Mouse (Mus musculus): ENCODE data around the gene Fam193a. TPM values are rescaled to one million over a fixed set of nuclear protein-coding genes. Genes with fewer than 3 reads are reported as not detected.

Fam193a gene
- total and polyA plus RNA-seq, 3 experiments, result 17.4 to 74.9 (median 24.3) TPM

DNA sequence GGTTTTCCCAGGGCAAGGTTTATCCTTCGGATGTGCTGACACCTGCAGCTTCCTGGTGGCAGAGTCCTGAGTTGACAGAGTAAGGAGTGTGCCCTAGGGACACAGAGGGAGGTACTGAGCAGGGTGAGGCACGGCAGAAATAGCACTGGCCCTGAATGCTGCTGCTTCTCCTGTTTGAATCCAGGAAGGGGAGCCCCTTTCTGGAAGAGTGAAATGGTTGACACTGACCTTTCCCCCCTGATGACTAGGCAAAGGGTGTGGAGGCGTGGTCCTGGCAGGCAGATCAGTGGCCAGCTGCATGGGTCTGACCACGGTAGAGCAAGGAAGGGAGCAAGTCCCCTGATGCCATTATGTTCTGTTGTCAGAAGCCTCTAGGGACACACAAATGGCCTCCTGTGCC is 161.0 kb downstream of the Fam193a start:
- no peaks in the 10 kb centered on the region for H3K9me3 ChIP-seq (replicated peaks)
- no peak overlapping the region for H3K4me3 ChIP-seq (ENCODE audit: low read depth, low read length)
- H3K4me1 ChIP-seq (ENCODE audit: insufficient read depth, low read depth, low read length), result peaks cover 23% of the 10 kb centered on the region
- ATAC-seq (ENCODE audit: extremely low read depth, insufficient number of reproducible peaks, low FRiP score, poor library complexity, severe bottlenecking) (no peak), DNase-seq (ENCODE audit: low spot score) (no peak)
- H3K36me3 ChIP-seq (replicated peaks), result no peaks in the 10 kb centered on the region
- TF ChIP-seq GATA1 (IDR thresholded peaks at IDR 0.05; ENCODE audit: borderline replicate concordance, low read length), result no peak
- no peak for TF ChIP-seq GATA2 (IDR thresholded peaks at IDR 0.05; ENCODE audit: borderline replicate concordance, low read depth, low read length)
- no peak for TF ChIP-seq TAL1 (conservative IDR thresholded peaks at IDR 0.05; ENCODE audit: low read depth, low read length)
- TF ChIP-seq POLR2AphosphoS5 (IDR thresholded peaks at IDR 0.05; ENCODE audit: insufficient replicate concordance, low read depth, low read length), result no peak
- no peak for TF ChIP-seq CTCF (IDR thresholded peaks at IDR 0.05; ENCODE audit: low read depth, low read length)
- peaks cover 29% of the 10 kb centered on the region for H3K27me3 ChIP-seq (ENCODE audit: insufficient read depth, low read length)

DNA sequence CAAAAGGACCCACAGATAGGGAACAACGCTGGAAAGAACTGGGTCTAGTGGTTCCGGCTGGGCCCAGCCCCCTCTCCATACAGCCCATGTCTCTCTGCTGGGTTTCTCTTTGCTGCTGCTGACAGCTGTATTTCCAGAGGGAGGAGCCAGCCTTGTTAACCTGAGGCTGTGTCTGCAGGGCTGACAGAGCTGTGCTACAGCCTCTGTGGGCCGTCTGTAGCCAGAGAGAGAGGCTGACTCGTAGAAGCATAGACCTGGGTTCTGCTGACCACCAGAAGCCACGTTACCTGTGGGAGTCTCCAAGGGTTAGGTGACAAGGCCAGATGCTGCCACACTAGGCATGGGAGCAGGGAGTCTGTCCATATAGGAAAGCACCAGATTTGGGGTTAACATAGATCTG is 163.3 kb downstream of the Fam193a start:
- ATAC-seq (ENCODE audit: extremely low read depth, insufficient number of reproducible peaks, low FRiP score, poor library complexity, severe bottlenecking), result no peak
- H3K9me3 ChIP-seq (replicated peaks), result no peaks in the 10 kb centered on the region
- H3K4me3 ChIP-seq (ENCODE audit: low read depth, low read length), result no peak overlapping the region
- H3K36me3 ChIP-seq (replicated peaks), result no peaks in the 10 kb centered on the region
- peaks cover 10% of the 10 kb centered on the region for H3K4me1 ChIP-seq (ENCODE audit: insufficient read depth, low read depth, low read length)
- no peak for DNase-seq (ENCODE audit: low spot score)
- TF ChIP-seq CTCF (IDR thresholded peaks at IDR 0.05; ENCODE audit: low read depth, low read length) (no peak), TAL1 (conservative IDR thresholded peaks at IDR 0.05; ENCODE audit: low read depth, low read length) (no peak), GATA2 (IDR thresholded peaks at IDR 0.05; ENCODE audit: borderline replicate concordance, low read depth, low read length) (no peak), POLR2AphosphoS5 (IDR thresholded peaks at IDR 0.05; ENCODE audit: insufficient replicate concordance, low read depth, low read length) (no peak), GATA1 (IDR thresholded peaks at IDR 0.05; ENCODE audit: borderline replicate concordance, low read length) (no peak)
- H3K27me3 ChIP-seq (ENCODE audit: insufficient read depth, low read length), result peaks cover 39% of the 10 kb centered on the region

DNA sequence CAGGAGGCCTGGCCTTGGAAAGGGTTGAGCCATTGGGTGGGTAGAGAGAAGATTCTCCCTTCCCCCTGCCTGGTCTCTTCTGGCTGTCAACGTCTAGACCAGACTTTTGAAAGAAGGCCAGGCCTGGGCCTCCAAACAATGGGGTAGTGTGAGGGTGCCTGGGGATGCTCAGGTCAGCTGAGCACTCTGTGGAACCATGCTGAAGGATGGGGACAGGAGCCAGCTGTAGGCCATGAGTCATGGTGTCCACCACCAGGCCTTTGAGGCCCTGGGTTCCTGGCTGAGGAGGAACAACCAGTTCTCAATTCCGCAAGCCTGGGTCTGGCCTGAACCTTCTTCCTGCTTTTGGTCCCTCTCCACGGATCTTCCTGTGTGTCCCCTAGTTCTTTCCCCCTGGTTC is 164.1 kb downstream of the Fam193a start:
- H3K27me3 ChIP-seq (ENCODE audit: insufficient read depth, low read length), result peaks cover 44% of the 10 kb centered on the region
- H3K36me3 ChIP-seq (replicated peaks), result no peaks in the 10 kb centered on the region
- no peak for ATAC-seq (ENCODE audit: extremely low read depth, insufficient number of reproducible peaks, low FRiP score, poor library complexity, severe bottlenecking)
- no peak for TF ChIP-seq CTCF (IDR thresholded peaks at IDR 0.05; ENCODE audit: low read depth, low read length)
- no peak for TF ChIP-seq POLR2AphosphoS5 (IDR thresholded peaks at IDR 0.05; ENCODE audit: insufficient replicate concordance, low read depth, low read length)
- TF ChIP-seq GATA1 (IDR thresholded peaks at IDR 0.05; ENCODE audit: borderline replicate concordance, low read length), result no peak
- no peak for TF ChIP-seq TAL1 (conservative IDR thresholded peaks at IDR 0.05; ENCODE audit: low read depth, low read length)
- TF ChIP-seq GATA2 (IDR thresholded peaks at IDR 0.05; ENCODE audit: borderline replicate concordance, low read depth, low read length), result no peak
- no peaks in the 10 kb centered on the region for H3K9me3 ChIP-seq (replicated peaks)
- no peak overlapping the region for H3K4me3 ChIP-seq (ENCODE audit: low read depth, low read length)
- peaks cover 9% of the 10 kb centered on the region; the same call in 1 of the 2 replicates for H3K4me1 ChIP-seq (ENCODE audit: insufficient read depth, low read depth, low read length)
- DNase-seq (ENCODE audit: low spot score), result no peak

DNA sequence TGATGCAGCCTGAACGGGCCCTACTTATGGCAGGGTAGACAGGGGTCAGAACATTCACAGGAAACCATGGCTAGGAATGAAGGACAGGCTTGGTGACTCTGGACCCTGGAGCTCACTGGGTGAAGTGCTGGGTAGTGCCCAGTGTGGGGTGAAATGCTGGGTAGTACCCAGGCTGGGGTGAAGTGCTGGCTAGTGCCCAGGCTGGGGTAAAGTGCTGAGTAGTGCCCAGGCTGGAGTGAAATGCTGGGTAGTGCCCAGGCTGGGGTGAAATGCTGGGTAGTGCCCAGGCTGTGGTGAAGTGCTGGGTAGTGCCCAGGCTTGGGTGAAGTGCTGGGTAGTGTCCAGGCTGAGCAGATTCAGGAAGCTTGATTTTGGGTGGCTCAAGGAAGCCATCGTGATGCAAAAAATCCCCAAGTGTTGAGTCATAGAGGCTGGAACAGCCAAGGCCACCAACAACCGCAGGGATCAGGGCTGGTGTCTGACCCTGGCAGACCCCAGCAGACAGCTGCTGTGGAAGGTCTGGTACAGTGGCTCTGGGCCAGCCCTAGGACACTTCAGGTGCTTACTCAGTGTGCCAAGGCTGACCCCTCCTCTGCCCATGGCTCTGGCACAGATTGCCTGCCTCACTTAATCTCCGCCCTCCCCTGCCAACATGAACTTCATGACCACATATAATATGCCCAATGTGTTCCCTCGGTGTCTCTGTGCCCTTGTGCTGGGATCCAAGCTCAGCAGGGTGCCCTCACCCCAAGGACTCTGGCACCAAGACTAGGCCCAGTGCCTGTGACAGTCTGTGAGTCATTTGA is 165.2 kb downstream of the Fam193a start:
- DNase-seq (ENCODE audit: low spot score) (no peak), ATAC-seq (ENCODE audit: extremely low read depth, insufficient number of reproducible peaks, low FRiP score, poor library complexity, severe bottlenecking) (no peak)
- no peaks in the 10 kb centered on the region for H3K9me3 ChIP-seq (replicated peaks)
- H3K4me3 ChIP-seq (ENCODE audit: low read depth, low read length), result no peak overlapping the region
- H3K36me3 ChIP-seq (replicated peaks), result no peaks in the 10 kb centered on the region
- peaks cover 9% of the 10 kb centered on the region; the same call in 1 of the 2 replicates for H3K4me1 ChIP-seq (ENCODE audit: insufficient read depth, low read depth, low read length)
- H3K27me3 ChIP-seq (ENCODE audit: insufficient read depth, low read length), result peaks cover 56% of the 10 kb centered on the region
- TF ChIP-seq POLR2AphosphoS5 (IDR thresholded peaks at IDR 0.05; ENCODE audit: insufficient replicate concordance, low read depth, low read length), result no peak
- no peak for TF ChIP-seq CTCF (IDR thresholded peaks at IDR 0.05; ENCODE audit: low read depth, low read length)
- TF ChIP-seq GATA1 (IDR thresholded peaks at IDR 0.05; ENCODE audit: borderline replicate concordance, low read length), result no peak
- no peak for TF ChIP-seq GATA2 (IDR thresholded peaks at IDR 0.05; ENCODE audit: borderline replicate concordance, low read depth, low read length)
- no peak for TF ChIP-seq TAL1 (conservative IDR thresholded peaks at IDR 0.05; ENCODE audit: low read depth, low read length)

DNA sequence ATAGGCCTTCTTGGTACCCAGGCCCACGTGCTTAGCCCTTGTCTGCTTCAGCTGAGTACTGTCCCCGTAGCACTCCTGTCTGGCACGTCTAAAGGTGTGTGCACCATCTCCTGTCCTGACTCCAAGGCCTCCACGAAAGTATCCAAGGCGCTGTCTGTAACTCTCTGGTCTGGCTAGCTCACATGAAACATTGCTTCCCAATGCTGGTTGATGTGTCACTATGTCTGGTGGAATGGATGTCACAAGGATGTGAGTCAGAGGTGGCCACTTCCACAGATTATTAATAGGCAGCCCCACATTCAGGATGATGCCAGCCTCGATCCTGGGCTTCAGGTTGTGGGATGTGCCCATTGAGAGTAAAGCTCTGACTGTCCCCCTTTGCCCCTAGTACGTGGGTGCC is 166.1 kb downstream of the Fam193a start:
- Histone ChIP-seq H3K4me3 (ENCODE audit: low read depth, low read length) (no peak overlapping the region), H3K27me3 (ENCODE audit: insufficient read depth, low read length) (peaks cover 63% of the 10 kb centered on the region), H3K9me3 (replicated peaks) (no peaks in the 10 kb centered on the region), H3K4me1 (ENCODE audit: insufficient read depth, low read depth, low read length) (peaks cover 7% of the 10 kb centered on the region; the same call in 1 of the 2 replicates), H3K36me3 (replicated peaks) (no peaks in the 10 kb centered on the region)
- ATAC-seq (ENCODE audit: extremely low read depth, insufficient number of reproducible peaks, low FRiP score, poor library complexity, severe bottlenecking), result no peak
- TF ChIP-seq GATA1 (IDR thresholded peaks at IDR 0.05; ENCODE audit: borderline replicate concordance, low read length) (no peak), TAL1 (conservative IDR thresholded peaks at IDR 0.05; ENCODE audit: low read depth, low read length) (no peak), CTCF (IDR thresholded peaks at IDR 0.05; ENCODE audit: low read depth, low read length) (no peak), POLR2AphosphoS5 (IDR thresholded peaks at IDR 0.05; ENCODE audit: insufficient replicate concordance, low read depth, low read length) (no peak), GATA2 (IDR thresholded peaks at IDR 0.05; ENCODE audit: borderline replicate concordance, low read depth, low read length) (no peak)
- DNase-seq (ENCODE audit: low spot score), result no peak

Other genes starting within 250 kb of the Fam193a start
- gene Poln, start 200.5 kb upstream of the Fam193a start, total RNA-seq (2014; fragmentation: Nextera tagmentation), result 0.83 TPM in 1 of 2 replicates, not detected in the other
- gene Poln, start 200.5 kb upstream of the Fam193a start, total RNA-seq (2017), result 2.9 and 3.4 TPM in 2 replicates
- not detected in 2 replicates for gene Poln, start 200.5 kb upstream of the Fam193a start, polyA plus RNA-seq (2012)
- gene Haus3, start 200.4 kb upstream of the Fam193a start, total RNA-seq (2014; fragmentation: Nextera tagmentation), result 85.7 and 94.2 TPM in 2 replicates
- gene Haus3, start 200.4 kb upstream of the Fam193a start, total RNA-seq (2017), result 111 and 121 TPM in 2 replicates
- 1.3 and 2.0 TPM in 2 replicates for gene Haus3, start 200.4 kb upstream of the Fam193a start, polyA plus RNA-seq (2012)
- 9.8 and 12.8 TPM in 2 replicates for gene Mxd4, start 182.2 kb upstream of the Fam193a start, total RNA-seq (2014; fragmentation: Nextera tagmentation)
- gene Mxd4, start 182.2 kb upstream of the Fam193a start, total RNA-seq (2017), result 28.4 and 38.6 TPM in 2 replicates
- gene Mxd4, start 182.2 kb upstream of the Fam193a start, polyA plus RNA-seq (2012), result 15.0 and 17.9 TPM in 2 replicates
- gene Zfyve28, start 81.5 kb upstream of the Fam193a start, total RNA-seq (2014; fragmentation: Nextera tagmentation), result not detected in 2 replicates
- gene Zfyve28, start 81.5 kb upstream of the Fam193a start, total RNA-seq (2017), result 0.05 TPM in 1 of 2 replicates, not detected in the other
- gene Zfyve28, start 81.5 kb upstream of the Fam193a start, polyA plus RNA-seq (2012), result not detected in 2 replicates
- gene Cfap99, start 81.3 kb upstream of the Fam193a start, total RNA-seq (2014; fragmentation: Nextera tagmentation), result not detected in 2 replicates
- not detected in 2 replicates for gene Cfap99, start 81.3 kb upstream of the Fam193a start, total RNA-seq (2017)
- gene Cfap99, start 81.3 kb upstream of the Fam193a start, polyA plus RNA-seq (2012), result not detected in 2 replicates
- gene Rnf4, start 33.6 kb upstream of the Fam193a start, total RNA-seq (2014; fragmentation: Nextera tagmentation), result 196 and 202 TPM in 2 replicates
- 161 TPM in 2 replicates for gene Rnf4, start 33.6 kb upstream of the Fam193a start, total RNA-seq (2017)
- 32.0 and 41.8 TPM in 2 replicates for gene Rnf4, start 33.6 kb upstream of the Fam193a start, polyA plus RNA-seq (2012)
- 5.4 and 11.1 TPM in 2 replicates for gene Tnip2, start 144.1 kb downstream of the Fam193a start, total RNA-seq (2014; fragmentation: Nextera tagmentation)
- 17.1 and 19.6 TPM in 2 replicates for gene Tnip2, start 144.1 kb downstream of the Fam193a start, total RNA-seq (2017)
- 4.8 and 4.9 TPM in 2 replicates for gene Tnip2, start 144.1 kb downstream of the Fam193a start, polyA plus RNA-seq (2012)
- 2.2 and 3.1 TPM in 2 replicates for gene Sh3bp2, start 155.9 kb downstream of the Fam193a start, total RNA-seq (2014; fragmentation: Nextera tagmentation)
- 3.5 and 5.6 TPM in 2 replicates for gene Sh3bp2, start 155.9 kb downstream of the Fam193a start, total RNA-seq (2017)
- 5.7 and 6.7 TPM in 2 replicates for gene Sh3bp2, start 155.9 kb downstream of the Fam193a start, polyA plus RNA-seq (2012)
- 147 and 158 TPM in 2 replicates for gene Add1, start 203.7 kb downstream of the Fam193a start, total RNA-seq (2014; fragmentation: Nextera tagmentation)
- gene Add1, start 203.7 kb downstream of the Fam193a start, total RNA-seq (2017), result 95.2 and 103 TPM in 2 replicates
- gene Add1, start 203.7 kb downstream of the Fam193a start, polyA plus RNA-seq (2012), result 257 TPM in 2 replicates

All from G1E (cell line).